Mouse (Mus musculus) thymus, adult 2 months (tissue): ENCODE results near the gene Gsta1.
"Not testable (repeated sequence)": the region's sequence is repeated elsewhere in the genome, so short reads cannot be mapped to it uniquely, and the experiment has no call there.

ENCODE experiments used
- CTCF ChIP-seq: fragments of 200-500 bp; IDR thresholded peaks from 2 replicates; pipeline ENCODE4 v1.5.1; 2012; ENCODE audit warnings: mild to moderate bottlenecking, control low read depth, low read length, moderate library complexity, borderline replicate concordance; ENCODE audit not compliant: control insufficient read depth, poor library complexity, insufficient read depth; ENCODE audit errors: extremely low read depth
- POLR2A ChIP-seq: fragments of 200-500 bp; IDR thresholded peaks from 2 replicates; pipeline ENCODE4 v1.6.1; 2012; ENCODE audit warnings: mild to moderate bottlenecking, low read length, control low read depth, moderate library complexity; ENCODE audit not compliant: control insufficient read depth, poor library complexity, insufficient read depth; ENCODE audit errors: extremely low read depth

- not testable (repeated sequence) for TF ChIP-seq POLR2A, CTCF
Measured at GRCm38 (mm10) chr9:78289063-78289462, 58.6 kb downstream of the Gsta1 start.
